Mouse (Mus musculus) urinary bladder, postnatal 14 days (tissue): ENCODE measurements around the gene Olfr203.
"Not testable (repeated sequence)": the region's sequence is repeated elsewhere in the genome, so short reads cannot be mapped to it uniquely, and the experiment has no call there.

Experiments used
- DNase-seq: peaks from one replicate; pipeline ENCODE4 v3.0.0; 2021; ENCODE audit warnings: low spot score

Gene Olfr203

DNA sequence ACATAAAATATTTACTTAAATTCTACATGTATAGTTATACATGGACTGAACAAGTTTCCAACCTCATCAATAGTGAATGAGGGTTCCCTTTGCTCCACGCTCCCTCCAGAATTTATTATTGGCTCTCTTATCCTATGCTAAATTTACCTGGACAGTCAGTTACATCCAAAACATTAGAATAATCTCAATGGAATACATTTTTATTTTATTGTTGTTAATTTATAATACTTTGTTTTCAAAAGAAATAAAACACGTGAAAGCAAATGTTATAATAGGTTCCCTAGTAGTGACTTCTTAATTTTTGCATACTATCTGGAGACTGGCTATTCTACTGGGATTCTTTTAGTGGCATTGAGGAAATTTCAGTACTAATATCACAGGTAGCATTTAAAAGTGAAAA, at the start of gene Olfr203:
Gene Olfr203, plus strand, starts transcription at position 301 of the 400 bp plus-strand sequence.
- no peak for DNase-seq

DNA sequence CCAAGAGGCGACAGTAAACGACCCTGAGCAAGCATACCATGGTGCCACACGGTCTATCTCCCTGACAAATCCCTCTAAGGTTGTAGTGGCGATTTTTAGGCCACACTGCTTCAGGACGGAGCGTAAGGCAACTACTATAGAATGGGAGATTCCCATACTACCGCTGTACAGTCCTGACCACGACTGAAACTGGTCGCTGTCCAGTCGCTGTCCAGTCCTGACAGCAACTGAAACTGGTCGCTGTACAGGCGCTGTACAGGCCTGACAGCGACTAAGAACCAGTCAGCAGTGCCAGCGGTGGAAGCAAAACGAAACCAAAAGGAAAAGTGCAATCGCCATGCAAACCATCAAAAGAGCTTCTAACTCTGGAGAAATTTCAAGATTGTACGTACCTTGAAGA, 49.0 kb upstream of the Olfr203 start:
- DNase-seq: no peak

DNA sequence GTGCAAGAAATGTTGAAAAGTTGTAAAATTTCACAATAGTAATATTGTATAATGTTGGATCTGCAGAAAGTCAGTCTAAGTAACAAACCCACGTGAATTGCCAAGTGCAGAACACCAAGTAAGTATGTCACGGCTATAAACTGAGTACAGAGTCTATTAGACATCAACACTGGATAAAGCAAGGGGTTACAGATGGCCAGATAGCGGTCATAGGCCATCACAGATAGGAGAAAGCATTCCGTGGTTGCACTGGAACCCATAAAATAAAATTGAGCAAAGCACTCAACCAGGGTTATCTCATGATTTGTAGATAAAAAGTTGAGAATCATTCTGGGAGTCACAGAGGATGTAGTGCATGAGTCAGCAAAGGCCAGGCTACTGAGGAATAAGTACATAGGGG, 29.6 kb upstream of the Olfr203 start:
- not testable (repeated sequence) for DNase-seq

DNA sequence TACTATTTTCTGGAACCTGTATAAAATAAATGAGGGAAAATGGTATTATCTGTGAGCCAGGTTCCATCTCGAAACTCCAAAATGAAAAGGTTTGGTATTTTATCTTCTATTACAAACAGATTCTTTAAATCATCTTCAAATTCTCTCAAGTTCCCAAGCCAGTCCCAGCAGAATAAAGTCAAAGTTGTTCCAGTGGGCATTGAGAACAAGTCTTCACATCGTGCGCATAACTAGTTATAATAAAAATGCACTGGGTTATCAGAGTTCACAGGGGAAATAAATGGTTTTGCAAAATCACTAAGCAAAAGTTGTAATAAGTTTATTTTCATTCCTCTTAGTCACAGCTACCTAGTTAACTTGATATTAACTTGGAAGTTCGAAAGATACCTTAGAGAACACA, 26.1 kb upstream of the Olfr203 start, which contains the start of gene Olfr201:
Gene Olfr201, minus strand, starts transcription at position 101 of the 400 bp plus-strand sequence.
- DNase-seq: not testable (repeated sequence)

DNA sequence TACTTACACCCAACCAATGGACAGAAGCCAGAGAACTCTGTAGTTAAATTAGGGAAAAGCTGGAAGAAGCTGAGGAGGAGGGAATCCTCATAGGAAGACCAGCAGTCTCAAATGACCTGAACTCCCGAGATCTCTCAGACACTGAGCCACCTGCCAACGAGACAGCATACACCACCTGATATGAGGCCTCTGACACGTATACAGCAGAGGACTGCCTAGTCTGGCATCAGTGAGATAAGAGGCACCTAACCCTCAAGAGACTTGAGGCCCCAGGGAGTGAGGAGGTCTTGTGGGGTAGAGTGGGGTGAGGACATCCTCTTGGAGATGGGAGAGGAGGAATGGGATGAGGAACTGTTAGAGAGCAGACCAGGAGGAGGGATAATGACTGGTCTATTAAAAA, 18.1 kb upstream of the Olfr203 start:
- DNase-seq: no peak

DNA sequence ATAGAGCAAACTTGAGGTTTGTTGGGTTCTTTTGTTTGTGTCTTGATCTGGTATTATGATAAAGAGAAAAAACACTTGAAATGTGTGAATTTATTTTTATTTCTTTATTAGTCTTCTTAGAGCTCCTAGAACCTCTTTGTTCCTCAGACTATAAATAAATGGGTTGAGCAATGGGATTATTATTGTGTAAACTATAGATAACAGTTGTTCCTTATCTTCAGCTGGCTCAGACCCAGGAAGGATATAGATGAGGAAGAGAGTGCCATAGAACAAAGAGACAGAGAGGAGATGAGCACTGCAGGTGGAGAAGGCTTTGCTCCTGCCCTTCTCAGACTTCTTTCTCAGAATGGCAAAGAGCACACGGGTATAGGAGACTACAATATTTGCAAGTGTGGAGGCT, 15.2 kb upstream of the Olfr203 start:
- DNase-seq: no peak

DNA sequence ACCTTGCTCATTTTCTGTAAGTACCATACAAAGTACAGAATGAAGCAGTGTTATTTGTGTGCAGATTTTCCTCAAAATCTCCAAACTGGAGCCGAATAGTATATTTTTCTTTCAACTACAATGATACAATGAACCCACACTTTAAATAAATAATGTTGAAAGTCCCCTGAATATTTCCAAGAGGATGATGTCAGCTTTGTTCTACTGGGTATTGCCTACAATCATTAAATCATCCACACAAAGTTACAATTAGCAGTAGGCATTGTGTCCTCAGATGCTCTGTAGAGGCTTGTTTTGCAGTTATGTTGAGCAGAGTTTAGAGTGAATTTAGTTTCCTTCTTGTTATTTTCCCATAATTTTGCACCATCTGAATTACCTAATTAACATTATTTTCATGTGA, 12.0 kb upstream of the Olfr203 start, which contains the start of gene Olfr202:
Gene Olfr202, minus strand, starts transcription at position 101 of the 400 bp plus-strand sequence.
- DNase-seq: no peak

DNA sequence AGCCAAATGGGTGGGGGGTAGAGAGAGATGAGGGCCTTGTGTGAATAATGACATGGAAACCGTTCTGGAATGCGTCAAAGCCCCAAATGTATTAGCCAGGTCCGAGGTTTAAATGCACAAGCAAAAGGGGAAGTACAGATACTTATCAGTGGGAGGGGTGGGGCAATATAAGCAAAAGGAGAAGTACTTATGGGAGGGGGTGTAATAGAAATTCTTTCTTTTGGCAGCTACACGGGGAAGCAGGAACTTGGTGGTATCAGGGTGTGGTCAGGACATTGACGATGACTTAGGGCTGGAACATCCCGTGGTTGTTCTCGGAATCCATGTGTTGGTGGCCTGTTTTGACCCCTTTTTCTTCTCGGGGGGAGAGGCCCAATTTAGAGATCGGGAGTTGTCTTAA, 11.1 kb upstream of the Olfr203 start:
- not testable (repeated sequence) for DNase-seq

DNA sequence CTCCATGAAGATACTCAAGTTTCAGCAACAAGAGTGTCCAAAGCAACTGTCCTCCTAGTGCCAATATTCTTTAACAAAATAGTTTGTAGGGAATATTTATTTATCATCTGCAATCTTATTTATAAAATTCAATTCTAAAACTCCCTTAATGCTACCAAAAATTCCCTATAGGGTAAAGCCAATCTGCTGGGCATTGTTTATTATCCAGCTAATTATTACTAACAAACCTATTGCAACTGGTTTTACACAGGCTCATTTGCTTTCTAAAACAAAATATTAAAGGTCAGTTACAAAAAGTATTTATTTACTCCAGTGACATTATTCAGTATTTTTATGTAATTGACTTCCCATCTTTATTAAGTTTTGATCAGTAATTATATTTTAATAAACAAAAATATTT, 19.5 kb downstream of the Olfr203 start, which contains the start of gene Olfr204:
Gene Olfr204, minus strand, starts transcription at position 101 of the 400 bp plus-strand sequence.
- DNase-seq: no peak

DNA sequence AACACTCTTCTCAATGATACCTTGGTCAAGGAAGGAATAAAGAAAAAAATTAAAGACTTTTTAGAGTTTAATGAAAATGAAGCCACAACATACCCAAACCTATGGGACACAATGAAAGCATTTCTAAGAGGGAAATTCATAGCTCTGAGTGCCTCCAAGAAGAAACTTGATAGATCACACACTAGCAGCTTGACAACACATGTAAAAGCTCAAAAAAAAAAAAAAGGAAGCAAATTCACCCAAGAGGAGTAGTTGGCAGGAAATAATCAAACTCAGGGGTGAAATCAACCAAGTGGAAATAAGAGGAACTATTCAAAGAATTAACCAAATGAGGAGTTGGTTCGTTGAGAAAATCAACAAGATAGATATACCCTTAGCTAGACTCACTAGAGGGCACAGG, 24.6 kb downstream of the Olfr203 start:
- not testable (repeated sequence) for DNase-seq

DNA sequence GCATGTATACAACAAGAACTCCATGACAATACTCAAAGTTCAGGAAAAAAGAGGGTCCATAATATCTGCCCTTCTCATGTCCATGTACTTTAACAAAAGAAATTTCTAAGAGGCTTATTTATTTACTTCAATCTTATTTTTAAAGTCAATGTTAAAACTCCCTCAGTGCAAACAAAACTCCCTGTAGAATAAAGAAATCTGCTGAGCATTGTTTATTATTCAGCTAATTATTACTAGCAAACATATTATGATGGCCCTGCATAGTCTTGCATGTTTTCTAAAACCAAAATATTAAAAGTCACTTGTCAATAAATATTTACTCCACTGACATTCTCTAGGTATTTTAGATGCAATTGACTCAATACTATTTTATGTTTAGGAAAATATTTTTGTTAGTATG, 32.4 kb downstream of the Olfr203 start, which contains the start of gene Olfr205:
Gene Olfr205, minus strand, starts transcription at position 101 of the 400 bp plus-strand sequence.
- DNase-seq: no peak

DNA sequence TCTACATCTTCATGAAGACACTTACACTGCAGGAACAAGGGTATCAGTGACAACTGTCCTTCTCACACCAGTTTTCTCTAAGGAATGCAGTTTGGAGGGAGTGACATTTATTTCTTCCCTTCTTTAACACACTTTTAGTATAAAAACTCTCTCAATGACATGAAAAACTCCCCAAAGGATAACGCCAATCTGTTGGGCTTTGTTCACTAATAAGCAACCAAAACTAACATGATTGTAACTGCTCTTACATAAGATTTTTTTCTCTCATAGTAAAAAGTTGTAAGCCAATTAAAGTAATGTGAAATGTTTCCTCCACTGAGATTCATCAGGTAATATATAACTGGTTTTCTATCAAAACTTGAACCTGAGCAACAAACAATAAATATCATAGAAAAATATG, 50.5 kb downstream of the Olfr203 start, which contains the start of gene Olfr206:
Gene Olfr206, minus strand, starts transcription at position 101 of the 400 bp plus-strand sequence.
- no peak for DNase-seq
